Mouse (Mus musculus): ENCODE measurements at regions not wholly inside any gene's neighbourhood (a gene's known extent, or its start where the extent isn't known, plus 50 kb on each side); places are given as distances from the start of the nearest gene placed in this dataset.

DNA sequence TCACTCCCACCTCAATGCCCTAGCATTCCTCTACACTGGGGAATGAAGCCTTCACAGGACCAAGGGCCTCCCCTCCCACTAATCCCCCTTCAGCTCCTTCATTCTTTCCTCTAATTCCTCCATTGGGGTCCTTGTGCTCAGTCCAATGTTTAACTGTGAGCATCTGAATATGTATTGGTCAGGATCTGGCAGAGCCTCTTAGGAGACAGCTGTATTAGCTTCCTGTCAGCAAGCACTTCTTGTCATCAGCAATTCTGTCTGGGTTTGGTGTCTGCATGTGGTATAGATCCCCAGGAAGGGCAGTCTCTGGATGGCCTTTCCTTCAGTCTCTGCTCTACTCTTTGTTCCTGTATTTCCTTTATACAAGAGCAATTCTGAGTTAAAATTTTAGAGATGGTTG lies 426.8 kb upstream of the 2610001J05Rik start:
- H3K27me3 ChIP-seq (ENCODE audit: insufficient read depth, low read length), result no peaks in the 10 kb centered on the region
- no peak for TF ChIP-seq CTCF (IDR thresholded peaks at IDR 0.05; ENCODE audit: low read depth)
- DNase-seq (ENCODE audit: low spot score) (no peak), ATAC-seq (replicated peaks; ENCODE audit: low FRiP score, low read depth) (no peak)
- no peak overlapping the region for H3K4me3 ChIP-seq (replicated peaks; ENCODE audit: low read depth, low read length)
- H3K27ac ChIP-seq, result no peak overlapping the region
- no peaks in the 10 kb centered on the region for H3K4me1 ChIP-seq (replicated peaks; ENCODE audit: insufficient read depth, low read length)
- H3K36me3 ChIP-seq (ENCODE audit: insufficient read depth, low read length), result no peaks in the 10 kb centered on the region
- H3K4me2 ChIP-seq (ENCODE audit: low read length), result no peak overlapping the region
- H3K9ac ChIP-seq (ENCODE audit: low read depth, low read length), result no peak overlapping the region
- H3K9me3 ChIP-seq (replicated peaks; ENCODE audit: low read length), result no peaks in the 10 kb centered on the region

DNA sequence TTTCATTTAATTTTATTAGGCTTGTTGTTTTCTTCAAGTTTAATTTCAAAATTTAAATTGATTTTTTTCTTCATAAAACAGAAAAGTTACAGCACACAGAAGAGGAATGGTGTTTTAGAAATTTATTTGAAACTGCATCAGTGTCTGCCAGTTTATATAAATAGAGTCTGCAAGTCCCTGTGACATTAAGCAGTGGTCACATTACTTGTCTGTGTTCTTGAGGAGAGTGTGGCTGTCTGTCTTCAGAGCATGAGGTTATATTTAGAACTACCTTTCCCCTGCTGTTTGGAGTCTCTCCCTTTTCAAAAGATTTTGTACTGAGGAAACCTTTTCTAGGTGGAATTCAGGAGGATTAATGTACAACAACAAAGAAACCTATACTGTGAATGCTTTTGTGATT lies 426.1 kb upstream of the 2610001J05Rik start:
- ATAC-seq (replicated peaks; ENCODE audit: low FRiP score, low read depth), result no peak
- no peaks in the 10 kb centered on the region for H3K4me1 ChIP-seq (replicated peaks; ENCODE audit: insufficient read depth, low read length)

DNA sequence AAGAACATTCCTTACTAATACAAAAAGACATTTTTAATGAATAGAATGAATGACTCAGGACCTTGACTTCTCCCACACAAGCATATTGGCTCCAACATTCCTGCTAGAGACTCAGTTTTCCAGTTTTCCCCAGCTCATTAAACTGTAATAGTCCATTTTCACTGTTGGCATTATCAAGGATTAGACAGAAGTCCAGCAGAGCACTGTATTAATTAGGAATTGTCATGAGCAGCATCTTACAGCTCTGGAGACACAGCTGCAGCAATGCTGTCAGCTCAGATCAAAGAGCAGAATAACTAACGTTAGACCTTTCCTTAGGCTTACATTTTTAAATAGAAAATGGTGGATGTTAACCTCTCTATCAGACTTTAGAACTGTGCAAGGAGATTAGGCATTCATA lies 419.5 kb upstream of the 2610001J05Rik start:
- Histone ChIP-seq H3K9ac (ENCODE audit: low read depth, low read length) (no peak overlapping the region), H3K4me1 (replicated peaks; ENCODE audit: insufficient read depth, low read length) (no peaks in the 10 kb centered on the region), H3K36me3 (ENCODE audit: insufficient read depth, low read length) (no peaks in the 10 kb centered on the region), H3K27me3 (ENCODE audit: insufficient read depth, low read length) (no peaks in the 10 kb centered on the region), H3K4me3 (replicated peaks; ENCODE audit: low read depth, low read length) (no peak overlapping the region), H3K9me3 (replicated peaks; ENCODE audit: low read length) (no peaks in the 10 kb centered on the region), H3K27ac (no peak overlapping the region), H3K4me2 (ENCODE audit: low read length) (no peak overlapping the region)
- TF ChIP-seq CTCF (IDR thresholded peaks at IDR 0.05; ENCODE audit: low read depth), result no peak
- ATAC-seq (replicated peaks; ENCODE audit: low FRiP score, low read depth) (no peak), DNase-seq (ENCODE audit: low spot score) (no peak)
- 57% methylated on average over 1 of the region's 1 CpGs for WGBS

More for the DNA sequence above, 426.1 kb upstream of the 2610001J05Rik start:
- Histone ChIP-seq H3K4me3 (replicated peaks; ENCODE audit: low read depth, low read length) (no peak overlapping the region), H3K9ac (ENCODE audit: low read depth, low read length) (no peak overlapping the region), H3K27me3 (ENCODE audit: insufficient read depth, low read length) (no peaks in the 10 kb centered on the region), H3K4me2 (ENCODE audit: low read length) (no peak overlapping the region), H3K27ac (no peak overlapping the region), H3K36me3 (ENCODE audit: insufficient read depth, low read length) (no peaks in the 10 kb centered on the region), H3K9me3 (replicated peaks; ENCODE audit: low read length) (no peaks in the 10 kb centered on the region)
- no peak for DNase-seq (ENCODE audit: low spot score)
- TF ChIP-seq CTCF (IDR thresholded peaks at IDR 0.05; ENCODE audit: low read depth), result no peak

DNA sequence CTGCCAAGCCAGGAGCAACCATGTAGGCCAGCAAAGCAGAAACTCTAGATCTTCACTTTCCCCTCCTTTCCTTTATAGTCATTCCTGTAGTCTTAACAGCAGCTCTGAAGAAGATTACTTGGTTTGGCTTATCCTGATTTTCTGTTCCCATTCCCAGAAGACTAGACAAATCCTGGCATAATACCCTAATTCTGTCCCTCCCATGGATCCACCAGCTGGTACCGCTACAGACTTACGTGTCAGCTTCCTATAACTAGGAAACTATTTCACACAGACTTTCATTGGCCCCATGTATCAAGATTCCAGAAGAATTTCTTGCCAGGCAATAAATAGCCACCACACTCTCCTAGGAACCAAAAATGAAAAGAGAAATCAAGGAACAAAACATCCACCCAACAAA lies 410.2 kb upstream of the 2610001J05Rik start:
- no peaks in the 10 kb centered on the region for H3K36me3 ChIP-seq (ENCODE audit: insufficient read depth, low read length)
- H3K27me3 ChIP-seq (ENCODE audit: insufficient read depth, low read length), result no peaks in the 10 kb centered on the region
- H3K9ac ChIP-seq (ENCODE audit: low read depth, low read length), result no peak overlapping the region
- DNase-seq (ENCODE audit: low spot score) (no peak), ATAC-seq (replicated peaks; ENCODE audit: low FRiP score, low read depth) (no peak)
- no peak overlapping the region for H3K4me2 ChIP-seq (ENCODE audit: low read length)
- WGBS, result 88% methylated on average over 2 of the region's 2 CpGs
- H3K27ac ChIP-seq, result no peak overlapping the region
- no peaks in the 10 kb centered on the region for H3K9me3 ChIP-seq (replicated peaks; ENCODE audit: low read length)
- no peaks in the 10 kb centered on the region for H3K4me1 ChIP-seq (replicated peaks; ENCODE audit: insufficient read depth, low read length)
- no peak for TF ChIP-seq CTCF (IDR thresholded peaks at IDR 0.05; ENCODE audit: low read depth)
- no peak overlapping the region for H3K4me3 ChIP-seq (replicated peaks; ENCODE audit: low read depth, low read length)

DNA sequence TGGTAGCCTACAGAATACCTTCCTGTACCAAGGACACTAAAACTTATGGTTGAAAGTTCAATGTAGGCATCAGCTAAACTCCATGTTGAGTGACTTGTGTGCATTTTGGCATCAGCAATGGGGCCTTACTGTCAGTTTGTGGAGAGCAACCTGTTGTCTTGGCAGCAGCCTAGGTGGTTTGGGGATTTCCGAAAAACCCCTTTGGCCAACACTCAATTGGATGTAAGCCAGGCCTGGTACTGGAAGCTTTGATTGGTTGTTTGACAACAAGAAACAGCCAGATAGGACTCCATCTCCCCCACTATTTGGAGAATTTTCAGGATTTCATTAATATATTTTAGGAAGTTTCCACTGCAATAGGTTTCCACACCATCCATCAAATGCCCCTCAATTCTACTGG lies 390.6 kb upstream of the 2610001J05Rik start:
- H3K27ac ChIP-seq, result no peak overlapping the region
- no peak overlapping the region for H3K4me2 ChIP-seq (ENCODE audit: low read length)
- no peak for TF ChIP-seq CTCF (IDR thresholded peaks at IDR 0.05; ENCODE audit: low read depth)
- ATAC-seq (replicated peaks; ENCODE audit: low FRiP score, low read depth) (no peak), DNase-seq (ENCODE audit: low spot score) (no peak)
- no peak overlapping the region for H3K4me3 ChIP-seq (replicated peaks; ENCODE audit: low read depth, low read length)
- no peaks in the 10 kb centered on the region for H3K36me3 ChIP-seq (ENCODE audit: insufficient read depth, low read length)
- WGBS, result 86% methylated on average over 1 of the region's 1 CpGs
- H3K4me1 ChIP-seq (replicated peaks; ENCODE audit: insufficient read depth, low read length), result no peaks in the 10 kb centered on the region
- H3K9me3 ChIP-seq (replicated peaks; ENCODE audit: low read length), result no peaks in the 10 kb centered on the region
- no peak overlapping the region for H3K9ac ChIP-seq (ENCODE audit: low read depth, low read length)
- no peaks in the 10 kb centered on the region for H3K27me3 ChIP-seq (ENCODE audit: insufficient read depth, low read length)

DNA sequence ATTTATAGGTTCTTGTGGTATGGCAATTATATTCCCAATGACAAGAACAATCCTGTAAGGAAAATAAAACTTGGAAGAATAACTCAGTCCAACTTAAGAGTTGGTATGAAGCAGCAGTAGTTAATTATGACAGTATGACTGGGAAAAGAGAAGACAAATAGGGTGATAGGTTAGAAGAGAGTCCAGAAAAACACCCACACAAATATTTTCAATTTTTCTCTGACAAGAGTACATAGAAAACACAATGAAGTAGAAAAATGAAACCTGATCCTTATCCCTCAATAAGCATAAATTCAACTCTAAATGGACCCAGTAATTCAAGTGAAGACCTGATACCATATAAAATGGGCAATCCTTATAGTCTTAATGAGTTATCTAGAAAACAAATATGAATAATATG lies 369.0 kb upstream of the 2610001J05Rik start:
- no peak for DNase-seq (ENCODE audit: low spot score)
- ATAC-seq (replicated peaks; ENCODE audit: low FRiP score, low read depth), result no peak
- no peak for TF ChIP-seq CTCF (IDR thresholded peaks at IDR 0.05; ENCODE audit: low read depth)
- H3K27ac ChIP-seq, result no peak overlapping the region
- no peak overlapping the region for H3K4me3 ChIP-seq (replicated peaks; ENCODE audit: low read depth, low read length)
- H3K27me3 ChIP-seq (ENCODE audit: insufficient read depth, low read length), result no peaks in the 10 kb centered on the region
- H3K36me3 ChIP-seq (ENCODE audit: insufficient read depth, low read length), result no peaks in the 10 kb centered on the region
- H3K9ac ChIP-seq (ENCODE audit: low read depth, low read length), result no peak overlapping the region
- H3K4me2 ChIP-seq (ENCODE audit: low read length), result no peak overlapping the region
- H3K4me1 ChIP-seq (replicated peaks; ENCODE audit: insufficient read depth, low read length), result no peaks in the 10 kb centered on the region
- H3K9me3 ChIP-seq (replicated peaks; ENCODE audit: low read length), result no peaks in the 10 kb centered on the region

DNA sequence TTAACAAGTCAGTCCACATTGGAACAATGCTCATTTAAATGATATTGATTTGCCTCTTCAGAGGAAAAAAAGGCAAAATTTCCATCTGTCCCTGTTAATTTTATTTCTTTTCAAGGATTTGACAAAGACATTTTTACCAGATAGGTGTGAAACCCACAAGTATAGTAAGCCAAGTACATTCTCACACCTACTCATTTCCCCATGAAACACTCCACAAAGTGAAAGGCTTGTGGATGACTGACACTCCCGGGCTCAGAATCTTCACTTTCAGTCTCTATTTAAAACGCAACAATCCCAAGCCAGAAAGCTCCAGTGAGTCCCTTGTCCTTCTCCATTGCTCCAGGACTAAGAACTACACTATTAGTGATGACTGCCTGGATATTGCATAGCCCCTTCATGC lies 367.8 kb upstream of the 2610001J05Rik start:
- WGBS, result 67% methylated on average over 2 of the region's 2 CpGs
- DNase-seq (ENCODE audit: low spot score) (no peak), ATAC-seq (replicated peaks; ENCODE audit: low FRiP score, low read depth) (no peak)
- H3K27ac ChIP-seq, result no peak overlapping the region
- H3K4me2 ChIP-seq (ENCODE audit: low read length), result no peak overlapping the region
- H3K9ac ChIP-seq (ENCODE audit: low read depth, low read length), result no peak overlapping the region
- no peaks in the 10 kb centered on the region for H3K9me3 ChIP-seq (replicated peaks; ENCODE audit: low read length)
- H3K4me3 ChIP-seq (replicated peaks; ENCODE audit: low read depth, low read length), result no peak overlapping the region
- no peaks in the 10 kb centered on the region for H3K4me1 ChIP-seq (replicated peaks; ENCODE audit: insufficient read depth, low read length)
- no peaks in the 10 kb centered on the region for H3K27me3 ChIP-seq (ENCODE audit: insufficient read depth, low read length)
- TF ChIP-seq CTCF (IDR thresholded peaks at IDR 0.05; ENCODE audit: low read depth), result no peak
- no peaks in the 10 kb centered on the region for H3K36me3 ChIP-seq (ENCODE audit: insufficient read depth, low read length)
